Mouse (Mus musculus) heart, postnatal 0 days (tissue): ENCODE data around the gene Car10. TPM values are rescaled to one million over a fixed set of nuclear protein-coding genes. Genes with fewer than 3 reads are reported as not detected.

Experiments
- ATAC-seq: fragments of 200-750 bp; cut with Nextera tagmentation; 2 replicates; pipeline ENCODE4 v1.8.0; 2017; ENCODE audit warnings: low read depth, moderate number of reproducible peaks, moderate library complexity; ENCODE audit not compliant: insufficient read depth
- DNase-seq: peaks from one replicate; pipeline ENCODE4 v3.0.0-alpha.2; 2016; ENCODE audit warnings: low spot score
- H3K27ac ChIP-seq: fragments of 300-500 bp; sonication (generic); 2 replicates; pipeline ENCODE4 v1.5.1; 2014; ENCODE audit warnings: low read depth, mild to moderate bottlenecking
- H3K27me3 ChIP-seq: fragments of 300-500 bp; sonication (generic); 2 replicates; pipeline ENCODE4 v1.6.1; 2014; ENCODE audit warnings: low read length, mixed read lengths; ENCODE audit not compliant: control insufficient read depth, insufficient read depth
- H3K36me3 ChIP-seq: fragments of 300-500 bp; sonication (generic); replicated peaks from 2 replicates; pipeline ENCODE4 v1.6.1; 2014; ENCODE audit warnings: low read length, mixed read lengths; ENCODE audit not compliant: control insufficient read depth, insufficient read depth
- H3K4me1 ChIP-seq: fragments of 300-500 bp; sonication (generic); 2 replicates; pipeline ENCODE4 v1.6.1; 2014; ENCODE audit warnings: antibody characterized with exemption; ENCODE audit not compliant: control insufficient read depth, insufficient read depth
- H3K4me2 ChIP-seq: fragments of 300-500 bp; sonication (generic); 2 replicates; pipeline ENCODE4 v1.6.1; 2014; ENCODE audit warnings: low read depth, mild to moderate bottlenecking, low read length, moderate library complexity
- H3K4me3 ChIP-seq: fragments of 300-500 bp; sonication (generic); 2 replicates; pipeline ENCODE4 v1.5.1; 2014; ENCODE audit warnings: low read depth, low read length
- H3K9ac ChIP-seq: fragments of 300-500 bp; sonication (generic); replicated peaks from 2 replicates; pipeline ENCODE4 v1.6.1; 2014; ENCODE audit warnings: low read depth, low read length, mixed read lengths
- H3K9me3 ChIP-seq: fragments of 300-500 bp; sonication (generic); replicated peaks from 2 replicates; pipeline ENCODE4 v1.6.1; 2016; ENCODE audit warnings: low read length; ENCODE audit not compliant: control insufficient read depth
- CTCF ChIP-seq: IDR thresholded peaks from 2 replicates; pipeline ENCODE4 v1.5.1; 2016; ENCODE audit warnings: antibody characterized with exemption, control low read depth, low read depth
- EP300 ChIP-seq: IDR thresholded peaks from 2 replicates; pipeline ENCODE4 v1.6.1; 2016; ENCODE audit warnings: antibody characterized with exemption, low read depth
- WGBS: fragments of 180-500 bp; shearing (Covaris S2); extraction: QIAGEN DNeasy Blood & Tissue Kit; methylation state at CpG from one replicate; pipeline ENCODE4 v1.1.7; 2014; 5-methylcytosine and 5-hydroxymethylcytosine counted together
- polyA plus RNA-seq: library from polyadenylated mRNA; unstranded; fragments of >200 nt; fragmentation: Nextera tagmentation; extraction: Ambion mirVana; gene quantifications from 2 replicates; pipeline ENCODE4 v1.2.1, GENCODE M21; 2015
- total RNA-seq: library from RNA; depleted of rRNA; stranded (reverse); fragments of >200 nt; gene quantifications from 2 replicates; pipeline ENCODE4 v1.2.3, GENCODE M21; 2014; ENCODE audit warnings: low replicate concordance

Car10 gene
- total and polyA plus RNA-seq, 2 experiments from 2014 or later: not detected

DNA sequence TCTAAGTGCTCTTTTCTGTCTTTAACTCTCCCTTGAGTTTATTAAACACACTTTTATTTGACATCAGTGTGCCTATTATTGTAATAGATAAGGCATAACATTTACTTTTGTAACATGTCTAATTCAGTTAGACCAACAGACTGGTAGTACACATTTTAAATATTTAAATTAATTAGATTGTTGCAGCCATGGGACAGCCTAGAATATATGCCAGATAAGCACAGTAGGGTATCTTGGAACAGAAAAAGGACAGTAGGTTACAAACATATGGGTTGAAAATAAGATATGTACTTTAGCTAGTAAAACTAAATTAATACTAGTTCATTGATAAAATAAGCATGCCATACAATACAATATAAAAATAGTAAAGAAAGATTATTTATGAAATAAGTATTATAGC, 74.6 kb downstream of the Car10 start:
- no peak for TF ChIP-seq EP300
- no peak for TF ChIP-seq CTCF
- no peak for DNase-seq

DNA sequence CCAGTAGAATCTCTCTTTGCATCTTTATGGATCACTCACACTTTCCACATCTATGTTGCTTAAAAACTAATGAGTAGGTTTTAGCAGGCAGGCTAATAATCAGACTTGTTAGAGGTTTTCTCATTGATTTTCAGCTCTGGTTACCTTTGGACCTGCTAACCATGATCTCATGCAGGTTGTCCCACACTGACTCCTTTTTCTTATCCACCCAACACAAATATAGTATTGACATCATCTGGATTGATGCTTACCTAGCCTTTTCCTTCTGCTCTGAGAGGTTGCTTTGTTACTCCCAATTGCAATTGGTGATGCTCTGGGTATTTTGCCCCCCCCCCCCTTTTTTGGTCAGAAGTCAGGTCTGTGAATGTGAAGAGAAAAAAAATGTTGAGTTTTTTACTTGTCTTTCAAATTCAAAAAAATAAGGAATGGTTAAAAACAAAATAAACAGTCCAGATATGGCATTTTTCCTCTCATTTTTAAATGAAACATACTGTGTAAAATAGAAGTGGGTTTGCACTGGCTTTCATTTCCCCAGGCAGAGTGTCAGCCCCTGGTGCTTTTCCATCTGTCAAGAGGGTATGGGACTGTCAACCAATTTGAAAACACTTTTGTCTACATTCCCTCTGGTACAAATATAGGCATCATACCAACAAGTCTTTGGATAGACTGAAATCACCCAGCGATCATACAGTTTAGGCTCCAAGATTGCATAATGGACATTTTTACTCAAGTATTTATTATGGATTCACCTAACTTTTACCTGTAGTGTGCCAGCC, 75.9 kb downstream of the Car10 start:
- no peaks in the 10 kb centered on the region for H3K27me3 ChIP-seq
- no peaks in the 10 kb centered on the region for H3K36me3 ChIP-seq
- WGBS: 86% methylated on average over 1 of the region's 1 CpGs
- no peak for TF ChIP-seq EP300
- no peak for TF ChIP-seq CTCF
- H3K27ac ChIP-seq: no peak overlapping the region
- DNase-seq: no peak
- no peaks in the 10 kb centered on the region for H3K9me3 ChIP-seq
- no peak overlapping the region for H3K4me3 ChIP-seq
- H3K4me2 ChIP-seq: no peak overlapping the region
- no peak for ATAC-seq
- H3K9ac ChIP-seq: no peak overlapping the region
- H3K4me1 ChIP-seq: no peaks in the 10 kb centered on the region

More for the DNA sequence above, 74.6 kb downstream of the Car10 start:
- Histone ChIP-seq H3K27me3 (no peaks in the 10 kb centered on the region), H3K4me1 (no peaks in the 10 kb centered on the region), H3K4me3 (no peak overlapping the region), H3K36me3 (no peaks in the 10 kb centered on the region), H3K9ac (no peak overlapping the region), H3K4me2 (no peak overlapping the region), H3K9me3 (no peaks in the 10 kb centered on the region), H3K27ac (no peak overlapping the region)
- no peak for ATAC-seq

DNA sequence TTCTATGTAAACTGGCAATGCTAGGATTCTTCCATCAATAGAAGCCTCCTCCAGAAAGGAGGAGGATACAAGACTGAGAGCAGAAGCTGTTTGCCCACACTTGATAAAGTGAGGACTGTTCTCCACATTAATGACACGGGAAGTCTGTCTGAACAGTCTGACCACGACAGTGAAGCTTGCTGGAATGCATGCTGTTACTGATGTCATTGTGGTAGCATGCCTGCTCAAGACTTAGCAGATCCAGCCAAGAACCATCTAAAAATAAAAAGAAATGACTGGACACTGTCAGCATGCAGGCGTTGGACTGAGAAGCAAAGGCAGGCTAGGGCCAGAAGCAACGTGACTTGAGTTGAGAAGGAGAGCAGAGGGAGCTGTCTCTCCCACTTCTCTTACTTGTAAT, 87.6 kb downstream of the Car10 start:
- TF ChIP-seq EP300: no peak
- TF ChIP-seq CTCF: no peak
- no peaks in the 10 kb centered on the region for H3K4me1 ChIP-seq
- 25% methylated on average over 4 of the region's 4 CpGs for WGBS
- ATAC-seq (peak; percentile 47; the same call in 1 of the 2 replicates), DNase-seq (no peak)
- no peak overlapping the region for H3K4me3 ChIP-seq
- H3K36me3 ChIP-seq: no peaks in the 10 kb centered on the region
- H3K27me3 ChIP-seq: no peaks in the 10 kb centered on the region
- no peak overlapping the region for H3K27ac ChIP-seq
- H3K4me2 ChIP-seq: no peak overlapping the region
- no peak overlapping the region for H3K9ac ChIP-seq
- no peaks in the 10 kb centered on the region for H3K9me3 ChIP-seq

DNA sequence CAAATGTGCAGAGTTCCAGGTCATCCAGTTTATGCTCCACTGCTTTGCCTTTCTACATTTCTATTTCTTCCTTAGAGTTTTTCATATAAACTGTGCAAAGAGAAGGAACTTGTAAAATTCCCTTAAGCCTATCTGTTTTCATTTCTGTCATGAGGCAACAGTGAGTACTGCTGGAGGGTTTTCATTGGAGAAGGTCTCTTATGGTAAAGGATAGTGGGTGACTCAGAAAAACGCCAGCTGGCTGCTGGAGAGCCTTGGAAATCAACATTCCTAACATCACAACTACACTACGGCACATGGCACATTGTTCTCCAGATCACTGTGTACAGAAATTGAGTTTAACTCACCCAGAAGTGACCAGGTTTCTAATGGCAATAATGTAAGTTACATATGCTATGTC, 88.3 kb downstream of the Car10 start:
- TF ChIP-seq CTCF: no peak
- H3K4me1 ChIP-seq: no peaks in the 10 kb centered on the region
- no peak overlapping the region for H3K4me2 ChIP-seq
- H3K9ac ChIP-seq: no peak overlapping the region
- H3K9me3 ChIP-seq: no peaks in the 10 kb centered on the region
- ATAC-seq (no peak), DNase-seq (no peak)
- H3K4me3 ChIP-seq: no peak overlapping the region
- 38% methylated on average over 2 of the region's 2 CpGs for WGBS
- no peak overlapping the region for H3K27ac ChIP-seq
- H3K27me3 ChIP-seq: no peaks in the 10 kb centered on the region
- no peaks in the 10 kb centered on the region for H3K36me3 ChIP-seq

DNA sequence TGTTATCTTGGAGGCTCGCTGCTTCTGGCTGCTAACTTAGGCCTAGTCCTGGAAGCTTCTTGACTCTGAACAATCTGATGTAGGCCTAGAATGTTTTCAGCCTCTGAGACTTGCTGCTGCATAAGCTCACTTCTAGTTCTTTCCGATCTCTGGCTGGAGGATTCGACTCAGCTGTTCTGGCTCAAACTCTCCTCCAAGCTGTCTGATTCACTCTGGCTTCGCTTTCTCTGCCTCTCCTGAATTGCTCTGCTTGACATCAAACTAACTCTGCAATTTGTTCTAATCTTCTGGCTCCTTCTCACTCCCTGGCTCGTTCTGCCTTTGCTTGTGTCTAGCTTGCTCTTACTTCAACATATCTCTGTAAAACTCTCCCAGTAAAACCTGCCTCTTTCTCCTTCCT, 90.8 kb downstream of the Car10 start:
- TF ChIP-seq EP300: no peak
- TF ChIP-seq CTCF: no peak
- no peak overlapping the region for H3K4me3 ChIP-seq
- H3K27ac ChIP-seq: no peak overlapping the region
- ATAC-seq (no peak), DNase-seq (no peak)
- H3K27me3 ChIP-seq: no peaks in the 10 kb centered on the region
- H3K9me3 ChIP-seq: no peaks in the 10 kb centered on the region
- no peak overlapping the region for H3K4me2 ChIP-seq
- WGBS: 51% methylated on average over 5 of the region's 5 CpGs
- no peak overlapping the region for H3K9ac ChIP-seq
- H3K4me1 ChIP-seq: no peaks in the 10 kb centered on the region
- no peaks in the 10 kb centered on the region for H3K36me3 ChIP-seq

DNA sequence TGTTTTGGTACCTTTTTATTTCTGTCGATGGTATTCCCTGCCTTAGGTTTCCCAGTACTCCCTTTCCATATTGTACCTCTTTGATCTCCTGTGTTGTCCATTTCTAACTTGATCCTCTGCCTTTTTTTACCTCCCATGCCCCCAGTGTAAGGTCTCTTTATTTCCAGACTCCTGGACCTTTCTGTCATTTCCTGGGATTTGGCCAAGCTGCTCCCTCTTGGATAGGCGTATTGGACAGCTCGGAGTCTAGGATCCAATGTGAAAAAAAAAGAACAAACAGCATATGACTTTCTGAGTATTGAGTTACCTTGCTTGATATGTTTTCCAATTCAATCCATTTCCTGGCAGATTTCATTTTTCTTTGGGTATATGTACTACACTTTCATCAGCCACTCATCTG, 102.2 kb downstream of the Car10 start:
- TF ChIP-seq CTCF (no peak), EP300 (no peak)
- no peaks in the 10 kb centered on the region for H3K27me3 ChIP-seq
- H3K9me3 ChIP-seq: no peaks in the 10 kb centered on the region
- H3K4me2 ChIP-seq: no peak overlapping the region
- H3K27ac ChIP-seq: no peak overlapping the region
- DNase-seq: no peak
- 87% methylated on average over 3 of the region's 3 CpGs for WGBS
- no peak overlapping the region for H3K9ac ChIP-seq
- H3K36me3 ChIP-seq: no peaks in the 10 kb centered on the region
- H3K4me1 ChIP-seq: no peaks in the 10 kb centered on the region
- no peak for ATAC-seq
- H3K4me3 ChIP-seq: no peak overlapping the region
